Mouse (Mus musculus): ENCODE results near the gene Olfr914. TPM values are rescaled to one million over a fixed set of nuclear protein-coding genes. Genes with fewer than 3 reads are reported as not detected.

Gene Olfr914
- polyA plus RNA-seq (2017; shearing (Covaris generic)) = not detected

GRCm38 (mm10) chr9:38604802-38605201, at the start of gene Olfr914:
Gene Olfr914, plus strand, starts transcription at chr9:38605102.

GRCm38 (mm10) chr9:38579878-38580277, 25.0 kb upstream of the Olfr914 start, which contains the start of gene Olfr912:
Gene Olfr912, plus strand, starts transcription at chr9:38580178.

GRCm38 (mm10) chr9:38592459-38592858, 12.4 kb upstream of the Olfr914 start, which contains the start of gene Olfr913:
Gene Olfr913, plus strand, starts transcription at chr9:38592759.

GRCm38 (mm10) chr9:38659775-38660174, 54.9 kb downstream of the Olfr914 start, which contains the start of gene Olfr916:
Gene Olfr916, minus strand, starts transcription at chr9:38659875.

Other genes starting within 250 kb of the Olfr914 start
- 0.15 TPM for gene Olfr250, start 238.2 kb upstream of the Olfr914 start, polyA plus RNA-seq (2017; shearing (Covaris generic))
- gene Olfr251, start 228.0 kb upstream of the Olfr914 start, polyA plus RNA-seq (2017; shearing (Covaris generic)) = not detected
- gene Olfr147, start 203.4 kb upstream of the Olfr914 start, polyA plus RNA-seq (2017; shearing (Covaris generic)) = not detected
- not detected for gene Olfr901, start 175.6 kb upstream of the Olfr914 start, polyA plus RNA-seq (2017; shearing (Covaris generic))
- gene Olfr902, start 157.4 kb upstream of the Olfr914 start, polyA plus RNA-seq (2017; shearing (Covaris generic)) = not detected
- gene Olfr904, start 142.0 kb upstream of the Olfr914 start, polyA plus RNA-seq (2017; shearing (Covaris generic)) = not detected
- gene Olfr905, start 134.0 kb upstream of the Olfr914 start, polyA plus RNA-seq (2017; shearing (Covaris generic)) = 0.09 TPM
- not detected for gene Olfr906, start 118.0 kb upstream of the Olfr914 start, polyA plus RNA-seq (2017; shearing (Covaris generic))
- not detected for gene Olfr907, start 109.3 kb upstream of the Olfr914 start, polyA plus RNA-seq (2017; shearing (Covaris generic))
- gene Olfr911-ps1, start 83.5 kb upstream of the Olfr914 start, polyA plus RNA-seq (2017; shearing (Covaris generic)) = 0.10 TPM
- not detected for gene Olfr910, start 67.3 kb upstream of the Olfr914 start, polyA plus RNA-seq (2017; shearing (Covaris generic))
- 0.16 TPM for gene Olfr912, start 24.9 kb upstream of the Olfr914 start, polyA plus RNA-seq (2017; shearing (Covaris generic))
- gene Olfr913, start 12.3 kb upstream of the Olfr914 start, polyA plus RNA-seq (2017; shearing (Covaris generic)) = not detected
- gene Olfr916, start 54.8 kb downstream of the Olfr914 start, polyA plus RNA-seq (2017; shearing (Covaris generic)) = 0.25 TPM
- gene Olfr917, start 60.7 kb downstream of the Olfr914 start, polyA plus RNA-seq (2017; shearing (Covaris generic)) = not detected
- gene Olfr918, start 69.5 kb downstream of the Olfr914 start, polyA plus RNA-seq (2017; shearing (Covaris generic)) = not detected
- gene Olfr919, start 98.6 kb downstream of the Olfr914 start, polyA plus RNA-seq (2017; shearing (Covaris generic)) = not detected
- 24.4 TPM for gene Vwa5a, start 113.2 kb downstream of the Olfr914 start, polyA plus RNA-seq (2017; shearing (Covaris generic))
- gene Olfr920, start 147.2 kb downstream of the Olfr914 start, polyA plus RNA-seq (2017; shearing (Covaris generic)) = 0.17 TPM
- not detected for gene Olfr921, start 168.0 kb downstream of the Olfr914 start, polyA plus RNA-seq (2017; shearing (Covaris generic))
- gene Olfr922, start 209.5 kb downstream of the Olfr914 start, polyA plus RNA-seq (2017; shearing (Covaris generic)) = not detected
- gene Olfr923, start 221.4 kb downstream of the Olfr914 start, polyA plus RNA-seq (2017; shearing (Covaris generic)) = not detected
- not detected for gene Olfr924, start 239.3 kb downstream of the Olfr914 start, polyA plus RNA-seq (2017; shearing (Covaris generic))
- gene Olfr26, start 250.0 kb downstream of the Olfr914 start, polyA plus RNA-seq (2017; shearing (Covaris generic)) = not detected

Data from effector memory CD4-positive, alpha-beta T cell, adult 5 months (primary cell).